Comparison of ENCODE assay signal across 8 mouse cellular contexts in genomic region chr5:31154152-31154553, GRCm38 (mm10). TPM values are rescaled to one million over a fixed set of nuclear protein-coding genes. Genes with fewer than 3 reads are reported as not detected.
A peak's percentile ranks its signal among the peaks of the same experiment; 100 is the strongest.
DNase-seq lines count a peak whose midpoint lies in the region; ATAC-seq and TF ChIP-seq lines count a peak whose summit lies in the region.

Gene Mpv17 (minus strand): TSS chr5:31154251.

- peak within 1 kb of the TSS; percentile 53 for H3K4me2 ChIP-seq in embryonic facial prominence, embryonic 14.5 days (ENCODE audit: low read depth, low read length)
- peak within 1 kb of the TSS; percentile 90 for H3K4me2 ChIP-seq in limb, embryonic 13.5 days (replicated peaks)
- peak within 1 kb of the TSS; percentile 85 for H3K4me2 ChIP-seq in midbrain, embryonic 16.5 days (ENCODE audit: low read length)

- peak; percentile 87 for TF ChIP-seq EP300 in heart, adult 2 months (IDR thresholded peaks at IDR 0.05; ENCODE audit: insufficient read depth, low read depth, low read length)

- no peaks in the 10 kb centered on the region for H3K9me3 ChIP-seq in embryonic facial prominence, embryonic 14.5 days (ENCODE audit: control insufficient read depth, low read length)
- H3K9me3 ChIP-seq in limb, embryonic 13.5 days, result no peaks in the 10 kb centered on the region
- no peaks in the 10 kb centered on the region for H3K9me3 ChIP-seq in midbrain, embryonic 16.5 days (replicated peaks; ENCODE audit: control insufficient read depth, low read length, poor library complexity, severe bottlenecking)

- H3K9ac ChIP-seq in embryonic facial prominence, embryonic 14.5 days (ENCODE audit: low read depth, low read length), result peak within 1 kb of the TSS; percentile 67
- H3K9ac ChIP-seq in heart, adult 2 months (ENCODE audit: low read depth, low read length), result peak within 1 kb of the TSS; percentile 93
- H3K9ac ChIP-seq in limb, embryonic 13.5 days, result peak within 1 kb of the TSS; percentile 75
- H3K9ac ChIP-seq in midbrain, embryonic 16.5 days (ENCODE audit: low read depth, low read length), result peak within 1 kb of the TSS; percentile 74

- peaks cover 5% of the 10 kb centered on the region; the same call in 1 of the 2 replicates for H3K4me1 ChIP-seq in embryonic facial prominence, embryonic 14.5 days (ENCODE audit: control insufficient read depth, insufficient read depth, low read length)
- H3K4me1 ChIP-seq in heart, adult 2 months (ENCODE audit: control insufficient read depth, insufficient read depth, low read length), result peaks cover 4% of the 10 kb centered on the region
- peaks cover 14% of the 10 kb centered on the region for H3K4me1 ChIP-seq in limb, embryonic 13.5 days
- H3K4me1 ChIP-seq in midbrain, embryonic 16.5 days (ENCODE audit: control insufficient read depth, insufficient read depth, low read length), result peaks cover 12% of the 10 kb centered on the region

- TF ChIP-seq CTCF in heart, adult 2 months (IDR thresholded peaks at IDR 0.05), result no peak

- no peaks in the 10 kb centered on the region for H3K27me3 ChIP-seq in embryonic facial prominence, embryonic 14.5 days (replicated peaks; ENCODE audit: control insufficient read depth, insufficient read depth, low read length)
- H3K27me3 ChIP-seq in heart, adult 2 months (ENCODE audit: control insufficient read depth, insufficient read depth, low read length), result no peaks in the 10 kb centered on the region
- H3K27me3 ChIP-seq in limb, embryonic 13.5 days, result no peaks in the 10 kb centered on the region
- no peaks in the 10 kb centered on the region for H3K27me3 ChIP-seq in midbrain, embryonic 16.5 days (ENCODE audit: control insufficient read depth, insufficient read depth, low read depth, low read length)

- H3K4me3 ChIP-seq in embryonic facial prominence, embryonic 14.5 days (ENCODE audit: low read depth, low read length), result peak within 1 kb of the TSS; percentile 56
- peak within 1 kb of the TSS; percentile 76 for H3K4me3 ChIP-seq in heart, adult 2 months
- H3K4me3 ChIP-seq in limb, embryonic 13.5 days, result peak within 1 kb of the TSS; percentile 62
- peak within 1 kb of the TSS; percentile 61 for H3K4me3 ChIP-seq in midbrain, embryonic 16.5 days (ENCODE audit: low read depth, low read length)

- ATAC-seq in embryonic facial prominence, embryonic 14.5 days (ENCODE audit: low read depth), result peak; percentile 96
- ATAC-seq in limb, embryonic 13.5 days (ENCODE audit: low FRiP score, low read depth), result peak; percentile 97
- ATAC-seq in midbrain, embryonic 16.5 days, result peak; percentile 97

- peak; percentile 93 for TF ChIP-seq POLR2A in heart, adult 2 months (IDR thresholded peaks at IDR 0.05; ENCODE audit: insufficient read depth, low read depth, low read length)

- intact Hi-C loops in heart, adult 2 months (cut with DNase I), result loop anchor here (2.0 kb wide), 2 partner anchors 25 to 67 kb away; partner anchors contain the start of genes Gm29609 and Ppm1g

- under 1% methylated on average over 19 of the region's 19 CpGs for WGBS in embryonic facial prominence, embryonic 14.5 days
- 1% methylated on average over 19 of the region's 19 CpGs for WGBS in heart, adult 2 months
- WGBS in limb, embryonic 13.5 days, result under 1% methylated on average over 19 of the region's 19 CpGs
- WGBS in midbrain, embryonic 16.5 days, result under 1% methylated on average over 19 of the region's 19 CpGs

- peak within 1 kb of the TSS; percentile 67 for H3K27ac ChIP-seq in embryonic facial prominence, embryonic 14.5 days (replicated peaks; ENCODE audit: low read depth, low read length)
- H3K27ac ChIP-seq in heart, adult 2 months, result peak within 1 kb of the TSS; percentile 89
- H3K27ac ChIP-seq in limb, embryonic 13.5 days, result peak within 1 kb of the TSS; percentile 85
- peak within 1 kb of the TSS; percentile 71 for H3K27ac ChIP-seq in midbrain, embryonic 16.5 days (ENCODE audit: low read length)

- H3K36me3 ChIP-seq in embryonic facial prominence, embryonic 14.5 days (ENCODE audit: control insufficient read depth, insufficient read depth, low read length), result peaks cover 42% of the 10 kb centered on the region
- peaks cover 3% of the 10 kb centered on the region for H3K36me3 ChIP-seq in heart, adult 2 months (ENCODE audit: control insufficient read depth, insufficient read depth, low read length)
- peaks cover 55% of the 10 kb centered on the region for H3K36me3 ChIP-seq in limb, embryonic 13.5 days
- H3K36me3 ChIP-seq in midbrain, embryonic 16.5 days (ENCODE audit: control insufficient read depth, insufficient read depth, low read length), result peaks cover 18% of the 10 kb centered on the region

- no peaks in the 10 kb centered on the region for H3K79me2 ChIP-seq in heart, adult 2 months (replicated peaks; ENCODE audit: control insufficient read depth, insufficient read depth, low read length)

- peak; percentile 84 for DNase-seq in 3T3-L1 (ENCODE audit: low read depth, low spot score)
- DNase-seq in adrenal gland, postnatal 4 days (ENCODE audit: low spot score in 2 of 2), result peak; percentile 52 to 63
- DNase-seq in embryonic facial prominence, embryonic 14.5 days (ENCODE audit: low spot score), result peak; percentile 95
- peak; percentile 85 to 90 for DNase-seq in heart, adult 2 months
- DNase-seq in kidney, adult 8-10 months, result peak; percentile 90 to 93
- DNase-seq in spleen, postnatal 14 days (ENCODE audit: low spot score in 2 of 2), result peak; percentile 38 to 60

RNA-seq across cellular contexts. Expression of gene Mpv17, which starts in this region (rescaled TPM):
- total RNA-seq in adrenal gland, postnatal 4 days (2021), result 10 to 100 TPM; 51.9 to 52.7 TPM
- polyA plus RNA-seq in embryonic facial prominence, embryonic 14.5 days (2014; fragmentation: Nextera tagmentation; extraction: Ambion mirVana), result 47.7 and 54.6 TPM in 2 replicates
- 10 to 100 TPM; 46.8 to 50.6 TPM for total RNA-seq in heart, adult 2 months (2021)
- 183 and 278 TPM in 2 replicates for polyA plus RNA-seq in heart, adult 2 months (2012; rRNA removed)
- polyA plus RNA-seq in limb, embryonic 13.5 days (2015; fragmentation: Nextera tagmentation; extraction: Ambion mirVana), result 68.7 and 69.4 TPM in 2 replicates
- 48.1 and 54.2 TPM in 2 replicates for polyA plus RNA-seq in midbrain, embryonic 16.5 days (2015; fragmentation: Nextera tagmentation; extraction: Ambion mirVana)

Comparison
In these comparisons a context has a peak if more than half of its experiments do, and no peak if none do; other contexts are left out.
1. Peak in every context shown above with its lines: DNase-seq, ATAC-seq, H3K4me3 ChIP-seq and H3K27ac ChIP-seq.